Mouse (Mus musculus): ENCODE measurements at regions not wholly inside any gene's neighbourhood (a gene's known extent, or its start where the extent isn't known, plus 50 kb on each side); places are given as distances from the start of the nearest gene placed in this dataset.

DNA sequence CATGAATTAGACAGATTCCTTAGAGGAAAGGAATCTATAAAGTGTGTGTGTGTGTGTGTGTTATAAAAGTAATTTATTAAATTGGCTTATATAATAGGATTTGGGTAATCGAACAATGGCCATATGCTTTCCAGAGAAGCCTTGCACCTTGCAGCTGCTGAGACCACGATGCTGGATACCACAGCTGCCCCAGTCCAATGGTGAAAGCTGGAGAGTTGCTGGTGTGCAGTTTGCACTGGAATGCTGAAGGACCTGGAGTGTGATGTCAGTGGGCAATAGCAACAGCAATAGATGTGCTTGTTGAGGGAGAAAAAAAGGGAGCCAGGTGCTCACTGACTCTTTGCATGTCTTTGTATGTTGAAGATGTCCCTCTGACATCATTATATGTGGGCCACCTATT lies 207.3 kb downstream of the Gm5426 start:
- 86% methylated on average over 2 of the region's 2 CpGs for WGBS
- no peak for DNase-seq (ENCODE audit: low spot score)
- no peaks in the 10 kb centered on the region for H3K9me3 ChIP-seq (replicated peaks; ENCODE audit: control insufficient read depth, low read length)
- no peaks in the 10 kb centered on the region for H3K27me3 ChIP-seq (replicated peaks; ENCODE audit: control insufficient read depth, insufficient read depth, low read length)
- no peak for ATAC-seq
- H3K36me3 ChIP-seq (ENCODE audit: control insufficient read depth, insufficient read depth, low read length): no peaks in the 10 kb centered on the region
- no peaks in the 10 kb centered on the region for H3K4me1 ChIP-seq (ENCODE audit: control insufficient read depth, insufficient read depth, low read length)
- no peak overlapping the region for H3K4me2 ChIP-seq (ENCODE audit: low read length)
- H3K27ac ChIP-seq (ENCODE audit: low read depth, low read length): no peak overlapping the region
- H3K9ac ChIP-seq (ENCODE audit: low read length): no peak overlapping the region
- no peak overlapping the region for H3K4me3 ChIP-seq (ENCODE audit: low read depth, low read length)

DNA sequence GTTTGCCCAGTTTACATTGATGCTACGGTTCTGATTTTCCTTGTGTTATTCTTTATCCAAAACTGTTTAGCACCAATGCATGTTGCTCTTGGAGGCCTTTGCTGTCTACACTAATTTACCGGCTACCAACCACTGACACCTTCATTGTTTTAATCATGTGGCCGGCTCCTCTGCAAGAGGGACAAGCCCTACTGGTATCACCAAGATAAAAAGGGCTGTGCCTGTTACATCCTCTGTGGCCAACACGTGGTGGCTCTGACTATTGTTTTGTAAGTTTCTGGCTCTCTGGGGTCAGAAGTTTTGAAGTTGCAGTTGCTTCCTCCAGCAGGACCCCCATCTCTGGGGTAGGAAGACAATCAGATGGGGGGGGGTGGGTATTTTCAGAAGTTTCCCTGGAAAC lies 214.3 kb downstream of the Gm5426 start:
- ATAC-seq (no peak), DNase-seq (ENCODE audit: low spot score) (no peak)
- Histone ChIP-seq H3K9ac (ENCODE audit: low read length) (no peak overlapping the region), H3K36me3 (ENCODE audit: control insufficient read depth, insufficient read depth, low read length) (no peaks in the 10 kb centered on the region), H3K4me3 (ENCODE audit: low read depth, low read length) (no peak overlapping the region), H3K27me3 (replicated peaks; ENCODE audit: control insufficient read depth, insufficient read depth, low read length) (no peaks in the 10 kb centered on the region), H3K9me3 (replicated peaks; ENCODE audit: control insufficient read depth, low read length) (0 out of 2 replicates have a peak, but pooled peaks cover 3% of the 10 kb centered on the region), H3K4me2 (ENCODE audit: low read length) (no peak overlapping the region), H3K27ac (ENCODE audit: low read depth, low read length) (no peak overlapping the region), H3K4me1 (ENCODE audit: control insufficient read depth, insufficient read depth, low read length) (no peaks in the 10 kb centered on the region)
- 81% methylated on average over 4 of the region's 4 CpGs for WGBS

DNA sequence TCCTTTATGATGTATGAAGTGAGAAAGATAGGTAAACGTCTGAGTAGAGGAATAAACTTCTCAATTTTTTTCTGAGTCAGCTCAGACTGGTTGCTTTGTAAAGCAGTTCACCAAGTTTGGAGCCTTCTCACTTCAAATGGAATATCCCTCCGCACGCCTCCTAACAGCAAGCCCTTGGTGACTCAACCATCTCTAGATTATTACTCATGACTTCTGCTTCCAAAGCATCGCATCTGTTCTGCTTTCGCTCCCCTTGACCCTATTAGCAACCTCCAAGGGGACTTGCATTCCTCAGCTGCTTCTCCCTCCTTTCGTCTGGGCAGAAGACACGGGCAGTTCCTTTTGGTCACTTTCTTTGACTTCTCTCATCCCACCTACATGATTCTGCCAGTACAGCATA lies 214.9 kb downstream of the Gm5426 start:
- H3K27me3 ChIP-seq (replicated peaks; ENCODE audit: control insufficient read depth, insufficient read depth, low read length): no peaks in the 10 kb centered on the region
- DNase-seq (ENCODE audit: low spot score): no peak
- H3K9me3 ChIP-seq (replicated peaks; ENCODE audit: control insufficient read depth, low read length): 0 out of 2 replicates have a peak, but pooled peaks cover 3% of the 10 kb centered on the region
- no peak overlapping the region for H3K4me2 ChIP-seq (ENCODE audit: low read length)
- no peak overlapping the region for H3K27ac ChIP-seq (ENCODE audit: low read depth, low read length)
- H3K9ac ChIP-seq (ENCODE audit: low read length): no peak overlapping the region
- H3K4me3 ChIP-seq (ENCODE audit: low read depth, low read length): no peak overlapping the region
- no peaks in the 10 kb centered on the region for H3K36me3 ChIP-seq (ENCODE audit: control insufficient read depth, insufficient read depth, low read length)
- no peak for ATAC-seq
- WGBS: 89% methylated on average over 7 of the region's 7 CpGs
- H3K4me1 ChIP-seq (ENCODE audit: control insufficient read depth, insufficient read depth, low read length): no peaks in the 10 kb centered on the region

DNA sequence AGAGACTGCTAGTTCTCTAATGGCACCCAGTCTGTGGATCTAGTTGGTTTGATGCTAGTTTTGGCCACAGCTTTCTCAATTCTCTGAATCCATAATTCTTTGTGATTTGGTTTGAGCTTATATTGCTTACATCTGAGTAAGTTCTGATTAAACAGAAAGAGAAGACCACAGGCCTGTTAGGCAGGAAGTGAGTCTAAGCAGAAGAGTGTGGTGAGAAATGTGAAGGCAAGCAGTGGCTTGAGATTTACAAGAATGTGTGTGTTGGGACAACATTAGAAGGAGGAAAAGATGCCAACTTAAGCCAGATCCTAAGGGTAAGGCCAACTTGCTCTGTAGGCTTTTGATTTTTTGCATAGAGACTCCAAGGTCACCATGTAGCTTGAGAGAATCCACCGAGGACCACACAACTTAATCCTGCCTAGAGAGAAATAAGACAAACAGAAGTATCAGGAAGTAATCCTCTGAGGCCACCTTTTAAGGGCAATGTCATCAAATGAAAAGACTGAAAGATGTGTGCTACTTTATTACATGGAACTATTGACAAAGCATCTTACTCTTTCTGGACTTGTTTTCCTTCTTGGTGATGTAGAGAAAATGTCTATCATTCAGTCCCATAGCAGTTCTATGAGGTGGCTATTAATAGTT lies 220.7 kb downstream of the Gm5426 start:
- no peaks in the 10 kb centered on the region for H3K4me1 ChIP-seq (ENCODE audit: control insufficient read depth, insufficient read depth, low read length)
- ATAC-seq (no peak), DNase-seq (ENCODE audit: low spot score) (no peak)
- no peak overlapping the region for H3K9ac ChIP-seq (ENCODE audit: low read length)
- 86% methylated on average over 1 of the region's 1 CpGs for WGBS
- 0 out of 2 replicates have a peak, but pooled peaks cover 3% of the 10 kb centered on the region for H3K9me3 ChIP-seq (replicated peaks; ENCODE audit: control insufficient read depth, low read length)
- H3K27ac ChIP-seq (ENCODE audit: low read depth, low read length): no peak overlapping the region
- no peaks in the 10 kb centered on the region for H3K27me3 ChIP-seq (replicated peaks; ENCODE audit: control insufficient read depth, insufficient read depth, low read length)
- no peaks in the 10 kb centered on the region for H3K36me3 ChIP-seq (ENCODE audit: control insufficient read depth, insufficient read depth, low read length)
- H3K4me2 ChIP-seq (ENCODE audit: low read length): no peak overlapping the region
- H3K4me3 ChIP-seq (ENCODE audit: low read depth, low read length): no peak overlapping the region

DNA sequence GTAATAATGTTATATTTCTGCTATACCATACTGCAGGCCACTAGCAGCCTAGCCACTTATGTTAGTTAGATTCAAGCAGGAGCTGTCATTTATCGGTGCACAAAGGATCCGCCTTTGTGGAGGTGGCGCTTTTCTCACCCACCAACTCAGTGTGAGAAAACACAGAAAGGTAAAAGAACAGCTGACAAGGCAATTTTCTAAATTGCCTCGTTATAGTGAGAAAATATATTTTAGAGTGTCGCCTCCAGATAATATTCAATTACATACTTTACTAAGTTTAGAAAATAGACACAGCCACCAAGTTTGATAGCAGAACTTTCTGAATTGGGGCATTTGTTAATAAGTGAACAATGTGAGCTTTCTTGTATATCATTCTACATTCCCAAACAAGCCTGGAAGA lies 221.2 kb downstream of the Gm5426 start:
- no peak overlapping the region for H3K27ac ChIP-seq (ENCODE audit: low read depth, low read length)

DNA sequence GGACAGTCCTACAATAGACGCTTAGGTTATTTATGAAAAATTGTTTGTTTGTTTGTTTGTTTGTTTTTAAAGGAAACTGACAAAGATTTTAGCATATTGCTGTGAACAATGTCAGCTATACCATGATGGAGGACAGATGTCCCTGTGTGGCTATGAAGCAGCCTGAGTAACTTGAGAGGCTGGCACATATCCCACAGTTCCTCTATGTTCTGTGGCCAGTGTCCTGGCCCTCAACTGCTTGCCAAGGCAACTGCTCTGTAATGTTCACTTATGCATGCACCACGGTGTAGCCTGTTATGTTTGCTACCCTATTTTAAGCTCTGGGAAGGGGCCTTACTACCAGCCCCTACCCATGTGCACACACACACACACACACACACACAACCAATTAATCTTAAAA lies 222.6 kb downstream of the Gm5426 start:
- WGBS: 82% methylated on average over 2 of the region's 2 CpGs
- Histone ChIP-seq H3K27ac (ENCODE audit: low read depth, low read length) (no peak overlapping the region), H3K4me1 (ENCODE audit: control insufficient read depth, insufficient read depth, low read length) (no peaks in the 10 kb centered on the region), H3K9me3 (replicated peaks; ENCODE audit: control insufficient read depth, low read length) (0 out of 2 replicates have a peak, but pooled peaks cover 3% of the 10 kb centered on the region), H3K27me3 (replicated peaks; ENCODE audit: control insufficient read depth, insufficient read depth, low read length) (no peaks in the 10 kb centered on the region), H3K4me2 (ENCODE audit: low read length) (no peak overlapping the region), H3K9ac (ENCODE audit: low read length) (no peak overlapping the region), H3K4me3 (ENCODE audit: low read depth, low read length) (no peak overlapping the region), H3K36me3 (ENCODE audit: control insufficient read depth, insufficient read depth, low read length) (no peaks in the 10 kb centered on the region)
- DNase-seq (ENCODE audit: low spot score) (no peak), ATAC-seq (no peak)

More for the DNA sequence above, 221.2 kb downstream of the Gm5426 start:
- no peak overlapping the region for H3K4me3 ChIP-seq (ENCODE audit: low read depth, low read length)
- H3K9me3 ChIP-seq (replicated peaks; ENCODE audit: control insufficient read depth, low read length): 0 out of 2 replicates have a peak, but pooled peaks cover 3% of the 10 kb centered on the region
- ATAC-seq: no peak
- H3K9ac ChIP-seq (ENCODE audit: low read length): no peak overlapping the region
- H3K36me3 ChIP-seq (ENCODE audit: control insufficient read depth, insufficient read depth, low read length): no peaks in the 10 kb centered on the region
- no peaks in the 10 kb centered on the region for H3K4me1 ChIP-seq (ENCODE audit: control insufficient read depth, insufficient read depth, low read length)
- H3K27me3 ChIP-seq (replicated peaks; ENCODE audit: control insufficient read depth, insufficient read depth, low read length): no peaks in the 10 kb centered on the region
- DNase-seq (ENCODE audit: low spot score): no peak
- H3K4me2 ChIP-seq (ENCODE audit: low read length): no peak overlapping the region
- WGBS: 48% methylated on average over 5 of the region's 5 CpGs

DNA sequence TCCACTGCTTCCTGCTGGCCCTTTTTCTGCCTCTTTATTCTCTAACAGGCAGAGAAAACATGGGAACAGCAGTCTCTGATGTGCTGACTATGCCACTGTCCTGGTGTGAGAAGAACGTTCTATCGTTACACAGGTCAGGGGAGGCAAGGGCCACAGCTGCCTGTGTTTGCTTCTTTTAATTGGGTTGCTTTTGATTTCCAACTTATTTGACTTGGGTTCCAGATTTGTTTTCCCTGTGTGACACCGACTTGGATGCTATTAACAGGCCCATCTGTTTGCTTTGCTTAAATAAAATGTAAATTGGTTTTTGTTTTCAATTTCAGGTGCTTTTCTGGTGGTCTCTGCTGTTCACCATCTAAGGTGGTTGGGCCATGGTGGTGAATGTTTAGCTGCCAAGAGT lies 225.8 kb downstream of the Gm5426 start:
- no peaks in the 10 kb centered on the region for H3K4me1 ChIP-seq (ENCODE audit: control insufficient read depth, insufficient read depth, low read length)
- ATAC-seq: peak; percentile 54; the same call in 1 of the 2 replicates
- H3K9me3 ChIP-seq (replicated peaks; ENCODE audit: control insufficient read depth, low read length): no peaks in the 10 kb centered on the region
- H3K36me3 ChIP-seq (ENCODE audit: control insufficient read depth, insufficient read depth, low read length): no peaks in the 10 kb centered on the region
- no peak overlapping the region for H3K4me2 ChIP-seq (ENCODE audit: low read length)
- no peak overlapping the region for H3K27ac ChIP-seq (ENCODE audit: low read depth, low read length)
- no peak overlapping the region for H3K9ac ChIP-seq (ENCODE audit: low read length)
- WGBS: 40% methylated on average over 3 of the region's 3 CpGs
- peak; percentile 58 for DNase-seq (ENCODE audit: low spot score)
- no peaks in the 10 kb centered on the region for H3K27me3 ChIP-seq (replicated peaks; ENCODE audit: control insufficient read depth, insufficient read depth, low read length)
- H3K4me3 ChIP-seq (ENCODE audit: low read depth, low read length): no peak overlapping the region

DNA sequence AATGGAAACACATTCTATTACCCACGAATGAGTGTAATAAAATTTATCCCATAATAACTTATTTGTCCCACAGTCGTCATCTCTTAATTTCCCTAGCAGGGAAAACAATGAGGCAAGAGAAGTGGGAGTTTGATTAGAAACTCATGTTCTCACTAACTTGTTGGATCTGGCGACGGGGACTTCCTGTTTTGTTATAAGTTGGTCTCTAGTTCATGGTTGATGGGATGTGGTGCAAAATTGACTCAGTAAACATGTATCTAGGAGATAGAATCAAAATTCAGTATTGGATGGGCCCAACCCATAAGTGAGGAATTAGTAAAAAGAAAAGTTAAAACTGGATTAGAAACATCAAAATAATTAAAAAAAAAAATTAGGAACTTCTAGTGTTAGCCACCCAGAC lies 227.5 kb downstream of the Gm5426 start:
- DNase-seq (ENCODE audit: low spot score): no peak
- Histone ChIP-seq H3K4me2 (ENCODE audit: low read length) (no peak overlapping the region), H3K4me3 (ENCODE audit: low read depth, low read length) (no peak overlapping the region), H3K4me1 (ENCODE audit: control insufficient read depth, insufficient read depth, low read length) (no peaks in the 10 kb centered on the region), H3K9ac (ENCODE audit: low read length) (no peak overlapping the region), H3K27me3 (replicated peaks; ENCODE audit: control insufficient read depth, insufficient read depth, low read length) (no peaks in the 10 kb centered on the region), H3K27ac (ENCODE audit: low read depth, low read length) (no peak overlapping the region), H3K36me3 (ENCODE audit: control insufficient read depth, insufficient read depth, low read length) (no peaks in the 10 kb centered on the region), H3K9me3 (replicated peaks; ENCODE audit: control insufficient read depth, low read length) (no peaks in the 10 kb centered on the region)
- no peak for ATAC-seq
- 92% methylated on average over 4 of the region's 4 CpGs for WGBS

DNA sequence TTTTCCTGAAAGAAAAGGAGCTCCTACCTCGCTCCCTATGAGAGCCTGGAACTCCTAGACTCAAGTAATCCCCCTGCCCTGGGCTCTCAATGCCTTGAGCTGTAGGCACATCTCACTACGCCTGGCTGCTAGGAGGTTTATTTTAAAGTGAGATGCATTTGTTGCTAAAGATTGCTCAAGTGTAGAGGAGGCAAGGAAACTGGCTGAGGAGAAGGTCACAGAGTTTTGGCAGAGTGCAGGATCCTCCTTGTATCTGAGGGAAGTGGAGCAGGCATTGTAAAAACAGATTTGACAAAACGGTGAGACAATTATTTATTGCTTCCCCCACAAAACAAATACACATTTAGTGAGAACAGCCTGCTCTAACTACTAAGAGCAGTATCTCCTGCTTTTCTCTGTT lies 228.7 kb downstream of the Gm5426 start:
- no peak for DNase-seq (ENCODE audit: low spot score)
- Histone ChIP-seq H3K4me3 (ENCODE audit: low read depth, low read length) (no peak overlapping the region), H3K9me3 (replicated peaks; ENCODE audit: control insufficient read depth, low read length) (no peaks in the 10 kb centered on the region), H3K4me1 (ENCODE audit: control insufficient read depth, insufficient read depth, low read length) (no peaks in the 10 kb centered on the region), H3K27ac (ENCODE audit: low read depth, low read length) (no peak overlapping the region), H3K36me3 (ENCODE audit: control insufficient read depth, insufficient read depth, low read length) (no peaks in the 10 kb centered on the region), H3K4me2 (ENCODE audit: low read length) (no peak overlapping the region), H3K9ac (ENCODE audit: low read length) (no peak overlapping the region), H3K27me3 (replicated peaks; ENCODE audit: control insufficient read depth, insufficient read depth, low read length) (no peaks in the 10 kb centered on the region)
- 86% methylated on average over 3 of the region's 3 CpGs for WGBS
- ATAC-seq: no peak
